Mouse (Mus musculus): ENCODE measurements at regions not wholly inside any gene's neighbourhood (a gene's known extent, or its start where the extent isn't known, plus 50 kb on each side); places are given as distances from the start of the nearest gene placed in this dataset.

DNA sequence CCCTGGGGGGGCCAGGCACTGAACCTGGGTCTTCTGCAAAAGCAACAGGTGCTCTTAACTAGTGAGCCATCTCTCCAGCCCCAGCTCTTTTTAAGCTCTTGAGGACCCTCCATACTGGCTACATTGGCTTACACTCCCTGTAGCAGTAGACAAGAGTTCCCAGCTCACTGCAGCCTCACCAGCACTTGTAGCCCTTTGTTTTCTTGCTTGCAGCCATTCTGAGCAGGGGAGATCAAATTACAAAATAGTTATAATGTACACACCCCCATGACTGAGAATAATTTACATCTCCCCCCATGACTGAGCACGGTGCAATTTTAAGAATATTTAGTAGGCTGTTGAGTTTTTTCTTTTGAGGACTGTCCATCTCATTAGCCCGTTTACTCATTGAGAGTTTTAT is 165.8 kb upstream of the Prep start:
- Histone ChIP-seq H3K36me3 (ENCODE audit: control insufficient read depth, insufficient read depth, low read length) (no peaks in the 10 kb centered on the region), H3K4me2 (ENCODE audit: low read length) (no peak overlapping the region), H3K4me1 (ENCODE audit: control insufficient read depth, insufficient read depth, low read length) (no peaks in the 10 kb centered on the region), H3K4me3 (ENCODE audit: low read depth, low read length) (no peak overlapping the region), H3K27me3 (replicated peaks; ENCODE audit: control insufficient read depth, insufficient read depth, low read length) (no peaks in the 10 kb centered on the region), H3K9ac (ENCODE audit: low read length) (no peak overlapping the region), H3K9me3 (replicated peaks; ENCODE audit: control insufficient read depth, low read length) (no peaks in the 10 kb centered on the region), H3K27ac (ENCODE audit: low read depth, low read length) (no peak overlapping the region)
- ATAC-seq: no peak
- 59% methylated on average over 2 of the region's 2 CpGs for WGBS
- DNase-seq (ENCODE audit: low spot score): no peak

DNA sequence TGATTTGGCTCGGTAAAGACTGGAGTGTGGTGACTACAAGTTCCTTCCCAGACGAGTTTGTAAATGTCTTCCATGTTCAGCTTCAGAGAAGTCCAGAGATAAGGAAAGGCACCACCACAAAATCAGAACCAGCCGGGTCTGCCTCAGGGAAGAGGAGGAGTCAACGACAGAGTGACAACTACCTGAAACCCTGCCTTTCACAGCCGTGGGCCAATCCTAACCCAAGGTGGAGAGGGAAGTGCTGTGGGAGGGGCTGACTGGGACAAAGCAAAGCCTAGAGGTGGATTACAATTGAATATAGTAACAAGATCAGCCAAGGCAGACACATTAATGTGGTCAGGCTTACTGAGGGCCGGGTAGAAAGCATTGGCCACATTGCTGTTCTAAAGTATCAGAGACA is 174.9 kb upstream of the Prep start:
- ATAC-seq (no peak), DNase-seq (ENCODE audit: low spot score) (no peak)
- Histone ChIP-seq H3K27me3 (replicated peaks; ENCODE audit: control insufficient read depth, insufficient read depth, low read length) (peaks cover 4% of the 10 kb centered on the region; the same call in 1 of the 2 replicates), H3K36me3 (ENCODE audit: control insufficient read depth, insufficient read depth, low read length) (no peaks in the 10 kb centered on the region), H3K9me3 (replicated peaks; ENCODE audit: control insufficient read depth, low read length) (no peaks in the 10 kb centered on the region), H3K27ac (ENCODE audit: low read depth, low read length) (no peak overlapping the region), H3K9ac (ENCODE audit: low read length) (no peak overlapping the region), H3K4me2 (ENCODE audit: low read length) (no peak overlapping the region), H3K4me3 (ENCODE audit: low read depth, low read length) (no peak overlapping the region), H3K4me1 (ENCODE audit: control insufficient read depth, insufficient read depth, low read length) (peaks cover 6% of the 10 kb centered on the region; the same call in 1 of the 2 replicates)
- 56% methylated on average over 6 of the region's 6 CpGs for WGBS

DNA sequence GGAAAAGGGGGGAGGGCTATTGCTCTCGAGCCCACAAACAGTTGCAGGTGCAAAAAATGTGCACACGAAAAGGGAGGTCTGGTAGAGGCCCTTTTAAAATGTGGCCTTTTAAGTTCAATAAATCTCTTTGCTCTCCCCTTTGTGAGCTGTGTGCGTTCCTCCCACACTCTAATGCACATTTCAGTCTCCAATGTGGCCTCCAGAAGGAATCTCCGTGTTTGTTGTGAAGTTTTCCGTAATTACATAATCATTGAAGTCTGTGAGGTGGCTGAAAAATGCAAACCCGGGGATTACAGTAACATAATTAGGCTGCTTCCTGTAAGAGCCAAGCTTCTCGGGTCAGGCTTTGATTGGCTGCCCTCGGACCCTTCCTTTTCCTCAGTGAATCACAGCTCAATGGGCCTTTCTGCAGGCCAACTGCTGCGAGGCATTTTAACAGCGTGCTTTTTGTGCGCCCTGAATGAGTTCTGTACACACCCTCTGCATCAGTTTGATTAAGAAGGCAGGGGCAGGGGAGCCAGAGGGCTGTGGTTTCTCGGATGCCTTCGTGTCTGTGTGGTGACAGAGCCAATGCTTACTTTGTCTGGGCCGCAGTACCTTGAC is 179.8 kb upstream of the Prep start:
- Histone ChIP-seq H3K27ac (ENCODE audit: low read depth, low read length) (no peak overlapping the region), H3K9me3 (replicated peaks; ENCODE audit: control insufficient read depth, low read length) (no peaks in the 10 kb centered on the region), H3K4me3 (ENCODE audit: low read depth, low read length) (no peak overlapping the region), H3K36me3 (ENCODE audit: control insufficient read depth, insufficient read depth, low read length) (no peaks in the 10 kb centered on the region), H3K27me3 (replicated peaks; ENCODE audit: control insufficient read depth, insufficient read depth, low read length) (peaks cover 31% of the 10 kb centered on the region; the same call in 1 of the 2 replicates), H3K4me1 (ENCODE audit: control insufficient read depth, insufficient read depth, low read length) (peaks cover 7% of the 10 kb centered on the region; the same call in 1 of the 2 replicates), H3K9ac (ENCODE audit: low read length) (no peak overlapping the region), H3K4me2 (ENCODE audit: low read length) (peak overlapping the region; percentile 19)
- DNase-seq (ENCODE audit: low spot score) (peak; percentile 88), ATAC-seq (peak; percentile 91)
- WGBS: 1% methylated on average over 14 of the region's 14 CpGs

DNA sequence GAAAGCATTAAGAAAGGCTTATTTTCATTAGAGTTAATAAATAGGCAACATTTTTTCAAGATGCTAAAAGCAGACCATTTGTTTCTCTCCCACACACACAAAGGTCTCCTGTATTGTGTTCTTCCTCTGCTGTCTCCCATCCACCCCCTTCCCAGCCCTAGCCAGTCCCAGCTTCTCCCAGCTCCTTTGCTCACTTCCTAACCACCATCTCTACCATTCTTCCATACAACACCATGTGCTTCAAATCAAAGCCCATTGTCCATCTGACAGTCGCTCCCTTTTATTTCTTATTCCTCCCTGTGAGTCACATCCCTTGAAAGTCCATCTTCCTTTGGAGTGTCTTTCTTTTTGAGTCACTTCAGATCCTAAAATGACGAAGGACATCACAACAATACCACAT is 185.0 kb upstream of the Prep start:
- Histone ChIP-seq H3K36me3 (ENCODE audit: control insufficient read depth, insufficient read depth, low read length) (no peaks in the 10 kb centered on the region), H3K4me1 (ENCODE audit: control insufficient read depth, insufficient read depth, low read length) (no peaks in the 10 kb centered on the region), H3K4me3 (ENCODE audit: low read depth, low read length) (no peak overlapping the region), H3K27me3 (replicated peaks; ENCODE audit: control insufficient read depth, insufficient read depth, low read length) (peaks cover 29% of the 10 kb centered on the region; the same call in 1 of the 2 replicates), H3K9ac (ENCODE audit: low read length) (no peak overlapping the region), H3K27ac (ENCODE audit: low read depth, low read length) (no peak overlapping the region), H3K4me2 (ENCODE audit: low read length) (no peak overlapping the region), H3K9me3 (replicated peaks; ENCODE audit: control insufficient read depth, low read length) (no peaks in the 10 kb centered on the region)
- no peak for DNase-seq (ENCODE audit: low spot score)
- no peak for ATAC-seq
- 87% methylated on average over 2 of the region's 2 CpGs for WGBS

DNA sequence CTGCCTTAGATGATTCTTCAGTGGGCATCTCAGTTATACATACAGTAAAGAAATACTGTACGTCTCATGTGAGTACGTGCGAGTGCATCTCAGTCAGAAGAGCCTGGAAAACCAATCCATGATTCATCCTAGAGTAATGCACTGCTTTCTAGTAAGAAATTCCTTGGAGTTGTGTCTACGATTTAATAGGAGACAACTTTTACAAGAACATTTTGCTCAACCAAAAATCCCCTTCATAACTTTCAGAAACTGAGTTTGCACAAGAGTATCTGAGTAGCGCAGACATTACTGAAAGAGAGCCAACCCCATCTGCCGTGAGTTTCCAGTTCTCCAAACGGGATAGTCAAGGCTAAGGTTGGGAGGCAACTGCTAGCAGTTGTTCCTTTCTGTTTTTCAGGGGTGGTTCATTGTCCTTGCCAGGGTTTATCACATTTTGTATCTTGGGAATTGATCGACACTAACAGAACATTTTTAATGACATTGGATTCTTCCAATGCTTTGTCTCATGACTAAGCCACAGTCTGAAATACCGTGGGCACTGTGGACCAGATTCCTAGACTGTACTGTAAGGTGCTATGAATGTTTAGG is 189.8 kb upstream of the Prep start:
- ATAC-seq (no peak), DNase-seq (ENCODE audit: low spot score) (no peak)

DNA sequence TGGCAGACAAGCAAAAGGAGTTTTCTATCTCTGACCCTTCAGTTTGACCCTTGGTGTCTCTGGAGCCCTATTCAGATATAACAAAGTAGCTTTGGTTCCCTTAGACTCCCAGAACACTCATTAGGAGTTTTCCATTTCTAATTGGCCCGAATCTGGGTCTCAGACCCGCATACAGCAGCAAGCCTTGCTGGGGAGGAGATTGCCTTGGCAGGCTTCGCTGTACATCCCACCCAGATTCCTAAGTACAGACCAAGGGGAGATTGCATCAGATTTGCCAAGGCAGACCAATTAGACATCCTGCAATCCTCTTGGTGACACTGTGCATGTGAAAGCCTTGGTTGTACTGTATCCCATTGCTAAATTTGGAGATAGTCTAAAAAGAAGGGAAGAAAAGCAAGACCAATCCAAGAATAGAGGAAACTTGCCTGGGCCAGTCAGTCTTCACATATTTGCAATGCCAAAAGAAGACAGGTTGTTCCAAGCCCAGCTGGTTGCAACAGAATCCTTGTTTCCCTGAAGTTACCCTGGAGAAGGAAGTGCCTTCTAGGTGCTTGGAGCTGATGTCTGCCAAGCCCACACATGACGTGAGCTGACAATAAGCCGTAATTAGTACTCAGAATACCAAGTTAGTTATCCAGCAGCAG is 193.2 kb upstream of the Prep start:
- ATAC-seq (peak; percentile 26; the same call in 1 of the 2 replicates), DNase-seq (ENCODE audit: low spot score) (peak; percentile 16)
- no peak overlapping the region for H3K4me2 ChIP-seq (ENCODE audit: low read length)
- no peak overlapping the region for H3K27ac ChIP-seq (ENCODE audit: low read depth, low read length)
- no peaks in the 10 kb centered on the region for H3K9me3 ChIP-seq (replicated peaks; ENCODE audit: control insufficient read depth, low read length)
- WGBS: 46% methylated on average over 5 of the region's 5 CpGs
- no peak overlapping the region for H3K4me3 ChIP-seq (ENCODE audit: low read depth, low read length)
- no peak overlapping the region for H3K9ac ChIP-seq (ENCODE audit: low read length)
- no peaks in the 10 kb centered on the region for H3K4me1 ChIP-seq (ENCODE audit: control insufficient read depth, insufficient read depth, low read length)
- H3K36me3 ChIP-seq (ENCODE audit: control insufficient read depth, insufficient read depth, low read length): no peaks in the 10 kb centered on the region
- H3K27me3 ChIP-seq (replicated peaks; ENCODE audit: control insufficient read depth, insufficient read depth, low read length): no peaks in the 10 kb centered on the region

More for the DNA sequence above, 189.8 kb upstream of the Prep start:
- H3K27me3 ChIP-seq (replicated peaks; ENCODE audit: control insufficient read depth, insufficient read depth, low read length): 0 out of 2 replicates have a peak, but pooled peaks cover 3% of the 10 kb centered on the region
- H3K4me3 ChIP-seq (ENCODE audit: low read depth, low read length): no peak overlapping the region
- no peak overlapping the region for H3K27ac ChIP-seq (ENCODE audit: low read depth, low read length)
- H3K9me3 ChIP-seq (replicated peaks; ENCODE audit: control insufficient read depth, low read length): no peaks in the 10 kb centered on the region
- no peak overlapping the region for H3K9ac ChIP-seq (ENCODE audit: low read length)
- no peaks in the 10 kb centered on the region for H3K4me1 ChIP-seq (ENCODE audit: control insufficient read depth, insufficient read depth, low read length)
- H3K4me2 ChIP-seq (ENCODE audit: low read length): no peak overlapping the region
- no peaks in the 10 kb centered on the region for H3K36me3 ChIP-seq (ENCODE audit: control insufficient read depth, insufficient read depth, low read length)
- 91% methylated on average over 9 of the region's 9 CpGs for WGBS

DNA sequence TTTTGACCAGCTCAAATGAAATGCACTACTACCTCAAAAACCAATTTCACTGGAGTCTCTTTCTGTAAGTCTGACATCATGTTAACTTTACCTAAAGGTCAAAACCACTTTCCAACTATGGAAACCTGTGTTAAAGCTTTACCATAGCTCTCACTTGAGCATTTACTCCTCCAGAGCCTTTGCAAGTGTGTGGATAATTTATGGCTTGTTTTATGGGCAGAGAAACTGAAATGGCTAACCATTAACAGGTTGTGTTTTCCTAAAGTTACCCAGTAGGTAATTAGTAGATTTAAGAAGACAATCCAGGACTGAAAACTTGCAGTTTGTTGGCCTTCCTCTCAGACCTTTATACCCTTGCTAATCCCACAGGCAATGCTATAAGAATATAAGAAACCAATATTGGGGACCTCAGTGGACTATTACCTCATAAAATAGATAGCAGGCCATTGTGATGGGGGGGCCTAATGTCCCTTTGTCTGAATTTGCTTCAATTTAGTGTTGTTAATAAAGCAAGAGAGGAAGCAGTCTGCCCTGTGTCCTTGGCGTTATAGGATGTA is 202.7 kb upstream of the Prep start:
- ATAC-seq (no peak), DNase-seq (ENCODE audit: low spot score) (no peak)
- Histone ChIP-seq H3K9ac (ENCODE audit: low read length) (no peak overlapping the region), H3K36me3 (ENCODE audit: control insufficient read depth, insufficient read depth, low read length) (no peaks in the 10 kb centered on the region), H3K27ac (ENCODE audit: low read depth, low read length) (no peak overlapping the region), H3K4me2 (ENCODE audit: low read length) (no peak overlapping the region), H3K27me3 (replicated peaks; ENCODE audit: control insufficient read depth, insufficient read depth, low read length) (no peaks in the 10 kb centered on the region), H3K9me3 (replicated peaks; ENCODE audit: control insufficient read depth, low read length) (no peaks in the 10 kb centered on the region), H3K4me1 (ENCODE audit: control insufficient read depth, insufficient read depth, low read length) (no peaks in the 10 kb centered on the region), H3K4me3 (ENCODE audit: low read depth, low read length) (no peak overlapping the region)
- WGBS: 92% methylated on average over 1 of the region's 1 CpGs

DNA sequence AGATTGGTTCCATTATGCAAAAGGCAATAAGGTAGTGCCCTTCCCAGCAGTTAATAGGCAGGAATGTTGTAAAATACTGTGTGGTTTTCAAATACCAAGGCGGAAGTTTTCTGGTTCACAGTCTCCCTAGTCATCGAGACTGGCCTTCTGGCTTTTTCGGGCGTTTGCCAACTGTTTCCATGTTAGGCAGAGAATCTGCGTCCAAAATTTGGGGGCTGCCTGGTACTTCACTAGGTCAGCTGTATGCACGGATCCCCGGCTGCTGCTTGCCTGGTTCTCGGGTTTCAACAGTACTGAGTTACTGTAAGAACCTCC is 204.7 kb upstream of the Prep start:
- Histone ChIP-seq H3K9ac (ENCODE audit: low read length) (no peak overlapping the region), H3K36me3 (ENCODE audit: control insufficient read depth, insufficient read depth, low read length) (no peaks in the 10 kb centered on the region), H3K27me3 (replicated peaks; ENCODE audit: control insufficient read depth, insufficient read depth, low read length) (no peaks in the 10 kb centered on the region), H3K9me3 (replicated peaks; ENCODE audit: control insufficient read depth, low read length) (no peaks in the 10 kb centered on the region), H3K27ac (ENCODE audit: low read depth, low read length) (no peak overlapping the region), H3K4me2 (ENCODE audit: low read length) (no peak overlapping the region), H3K4me1 (ENCODE audit: control insufficient read depth, insufficient read depth, low read length) (no peaks in the 10 kb centered on the region), H3K4me3 (ENCODE audit: low read depth, low read length) (no peak overlapping the region)
- ATAC-seq: no peak
- 77% methylated on average over 8 of the region's 8 CpGs for WGBS
- no peak for DNase-seq (ENCODE audit: low spot score)

All from forebrain, embryonic 14.5 days (tissue).